ENCODE assay signal across 17 mouse cellular contexts in the genomic region with DNA sequence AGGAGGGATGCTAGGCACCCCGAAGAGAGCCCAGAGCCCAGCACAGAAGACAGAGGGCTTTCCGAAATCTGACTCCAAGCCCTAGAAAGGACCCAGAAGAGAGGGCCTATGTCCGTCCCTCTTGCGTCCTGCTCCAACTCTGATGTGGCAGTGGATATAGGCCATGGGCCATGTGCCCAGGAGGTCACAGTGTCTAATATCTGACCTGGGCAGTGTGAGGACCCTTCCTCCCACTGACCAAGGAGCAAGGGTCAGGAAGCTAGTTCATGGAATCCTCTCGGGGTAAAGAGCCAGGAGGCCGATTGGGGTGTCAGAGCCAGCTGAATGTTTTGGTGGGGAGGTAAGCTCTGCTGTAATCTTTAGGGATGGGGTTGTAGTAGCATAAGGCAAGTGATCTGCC. TPM values are rescaled to one million over a fixed set of nuclear protein-coding genes. Genes with fewer than 3 reads are reported as not detected.
"Had no signal": no experiment of that assay in that cellular context is flagged by ENCODE, and none has a peak within 500 bp of the region (broad histone marks: within the 10 kb centered on the region; RNA-seq: fewer than 3 reads in every experiment).

No protein-coding gene starts in this region.

- H3K9me3 ChIP-seq: lung, embryonic 15.5 days; midbrain, embryonic 10.5 days; midbrain, embryonic 12.5 days; neural tube, embryonic 13.5 days; neural tube, embryonic 15.5 days had no signal

- DNase-seq: lung, adult 2 months; lung, postnatal 4 days; midbrain, embryonic 14.5 days; retina, postnatal 1 day; right cerebral cortex, adult 18-20 months; right cerebral cortex, postnatal 25 days; right cerebral cortex, postnatal 4 days; spleen, adult 18-20 months; thymus, adult 2 months; thymus, postnatal 25 days; thymus, postnatal 4 days had no signal

- H3K9ac ChIP-seq: lung, embryonic 15.5 days; midbrain, embryonic 12.5 days; neural tube, embryonic 13.5 days; neural tube, embryonic 15.5 days had no signal

- H3K27me3 ChIP-seq: lung, embryonic 15.5 days; neural tube, embryonic 13.5 days; neural tube, embryonic 15.5 days had no signal

- H3K36me3 ChIP-seq: lung, embryonic 15.5 days; midbrain, embryonic 12.5 days; neural tube, embryonic 13.5 days; neural tube, embryonic 15.5 days had no signal

- H3K4me3 ChIP-seq: lung, embryonic 15.5 days; midbrain, embryonic 10.5 days; midbrain, embryonic 12.5 days; myocyte; neural tube, embryonic 13.5 days; neural tube, embryonic 15.5 days had no signal

- H3K27ac ChIP-seq: lung, embryonic 15.5 days; midbrain, embryonic 10.5 days; midbrain, embryonic 12.5 days; neural tube, embryonic 13.5 days; neural tube, embryonic 15.5 days had no signal

RNA-seq across cellular contexts. Expression of a gene that starts 55.0 kb away (rescaled TPM):
- polyA plus RNA-seq: myocyte; neural tube, embryonic 13.5 days had no signal
